Mouse (Mus musculus): ENCODE data around the gene Acadm. TPM values are rescaled to one million over a fixed set of nuclear protein-coding genes. Genes with fewer than 3 reads are reported as not detected.

The Acadm gene
- polyA plus RNA-seq, 2 experiments = 65.3 to 78.2 TPM

DNA sequence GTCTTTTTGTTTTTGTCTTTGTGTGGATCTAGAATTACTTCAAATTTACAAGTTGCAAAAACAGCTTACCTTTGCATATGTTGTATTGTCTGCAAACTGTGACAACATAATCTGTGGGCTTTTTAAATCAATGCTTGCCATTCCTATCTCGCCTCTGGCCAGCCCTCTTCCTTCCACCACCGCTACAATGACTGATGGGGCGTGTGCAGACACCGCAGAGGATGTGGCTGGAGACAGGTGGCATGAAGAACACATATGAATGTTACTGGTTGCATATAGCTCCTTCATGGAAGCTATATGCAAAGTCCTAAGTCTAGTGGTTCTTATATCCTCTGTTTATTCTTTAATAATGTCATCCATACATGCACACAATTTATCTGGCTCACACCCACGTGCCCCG lies 47.2 kb downstream of the Acadm start:
- 75% methylated on average over 6 of the region's 6 CpGs for WGBS
- Histone ChIP-seq H3K27me3 (ENCODE audit: control insufficient read depth, insufficient read depth, low read length) (no peaks in the 10 kb centered on the region), H3K4me1 (ENCODE audit: control insufficient read depth, insufficient read depth, low read length) (no peaks in the 10 kb centered on the region), H3K9ac (ENCODE audit: low read depth, low read length, severe bottlenecking) (no peak overlapping the region), H3K4me3 (replicated peaks; ENCODE audit: low read length) (no peak overlapping the region), H3K27ac (replicated peaks; ENCODE audit: low read depth, low read length) (no peak overlapping the region), H3K4me2 (replicated peaks; ENCODE audit: low read depth, low read length, severe bottlenecking) (no peak overlapping the region), H3K9me3 (ENCODE audit: control insufficient read depth, low read length) (no peaks in the 10 kb centered on the region), H3K36me3 (ENCODE audit: control insufficient read depth, insufficient read depth, low read length) (no peaks in the 10 kb centered on the region)
- no peak for ATAC-seq (ENCODE audit: low FRiP score, low read depth)
- no peak for DNase-seq (ENCODE audit: low spot score)
- TF ChIP-seq POLR2A (IDR thresholded peaks at IDR 0.05; ENCODE audit: borderline replicate concordance, extremely low read depth, insufficient read depth, insufficient read length) = no peak

DNA sequence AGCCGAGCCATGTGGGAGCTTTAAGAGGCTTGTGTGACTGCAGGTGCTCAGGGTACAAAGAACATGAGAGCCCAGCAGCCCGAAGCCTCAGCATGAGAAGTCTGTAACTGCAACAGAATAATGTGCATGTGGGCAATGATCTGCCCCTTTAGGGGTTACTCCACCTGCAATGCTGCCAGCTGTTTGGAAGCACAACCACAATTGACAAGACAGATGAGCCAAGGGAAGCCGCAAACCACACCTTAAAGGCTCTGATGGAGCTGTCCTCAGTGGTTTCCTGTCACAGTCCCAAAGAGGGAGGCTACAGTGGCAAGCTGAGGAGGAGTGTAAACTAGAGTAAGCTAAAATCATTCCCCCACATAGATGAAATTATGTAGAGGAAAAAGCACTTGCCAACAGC lies 49.0 kb downstream of the Acadm start:
- Histone ChIP-seq H3K36me3 (ENCODE audit: control insufficient read depth, insufficient read depth, low read length) (no peaks in the 10 kb centered on the region), H3K4me3 (replicated peaks; ENCODE audit: low read length) (no peak overlapping the region), H3K4me2 (replicated peaks; ENCODE audit: low read depth, low read length, severe bottlenecking) (no peak overlapping the region), H3K9me3 (ENCODE audit: control insufficient read depth, low read length) (no peaks in the 10 kb centered on the region), H3K27ac (replicated peaks; ENCODE audit: low read depth, low read length) (no peak overlapping the region), H3K9ac (ENCODE audit: low read depth, low read length, severe bottlenecking) (no peak overlapping the region), H3K27me3 (ENCODE audit: control insufficient read depth, insufficient read depth, low read length) (no peaks in the 10 kb centered on the region), H3K4me1 (ENCODE audit: control insufficient read depth, insufficient read depth, low read length) (no peaks in the 10 kb centered on the region)
- WGBS = 69% methylated on average over 3 of the region's 3 CpGs
- TF ChIP-seq POLR2A (IDR thresholded peaks at IDR 0.05; ENCODE audit: borderline replicate concordance, extremely low read depth, insufficient read depth, insufficient read length) = no peak
- ATAC-seq (ENCODE audit: low FRiP score, low read depth) (no peak), DNase-seq (ENCODE audit: low spot score) (no peak)

DNA sequence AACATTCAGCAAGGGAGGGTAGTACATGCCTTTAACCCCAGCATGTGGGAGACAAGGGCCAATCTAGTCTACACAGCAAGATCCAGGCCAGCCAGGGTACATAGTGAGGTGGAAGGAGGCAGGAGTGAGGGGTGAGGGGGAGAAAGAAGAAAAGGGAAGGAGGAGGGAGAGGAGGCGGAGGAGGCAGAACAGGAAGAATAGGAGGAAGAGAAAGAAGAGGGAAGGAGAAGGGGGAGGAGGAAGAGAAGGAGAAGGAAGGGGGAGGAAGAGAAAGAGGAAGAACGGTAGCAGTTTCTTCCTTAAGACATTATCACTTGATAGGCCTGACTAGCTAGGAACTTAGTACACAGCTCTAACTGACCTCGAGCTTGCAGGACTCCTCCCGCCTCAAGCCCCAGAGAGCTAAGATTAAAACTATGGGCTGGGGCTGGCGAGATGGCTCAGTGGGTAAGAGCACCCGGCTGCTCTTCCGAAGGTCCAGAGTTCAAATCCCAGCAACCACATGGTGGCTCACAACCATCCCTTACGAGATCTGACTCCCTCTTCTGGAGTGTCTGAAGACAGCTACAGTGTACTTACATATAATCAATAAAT lies 55.1 kb downstream of the Acadm start:
- no peaks in the 10 kb centered on the region for H3K4me1 ChIP-seq (ENCODE audit: control insufficient read depth, insufficient read depth, low read length)
- no peak overlapping the region for H3K9ac ChIP-seq (ENCODE audit: low read depth, low read length, severe bottlenecking)
- no peak overlapping the region for H3K4me2 ChIP-seq (replicated peaks; ENCODE audit: low read depth, low read length, severe bottlenecking)
- DNase-seq (ENCODE audit: low spot score) = no peak
- H3K27me3 ChIP-seq (ENCODE audit: control insufficient read depth, insufficient read depth, low read length) = no peaks in the 10 kb centered on the region
- no peak for TF ChIP-seq POLR2A (IDR thresholded peaks at IDR 0.05; ENCODE audit: borderline replicate concordance, extremely low read depth, insufficient read depth, insufficient read length)
- H3K36me3 ChIP-seq (ENCODE audit: control insufficient read depth, insufficient read depth, low read length) = no peaks in the 10 kb centered on the region
- H3K9me3 ChIP-seq (ENCODE audit: control insufficient read depth, low read length) = no peaks in the 10 kb centered on the region
- no peak overlapping the region for H3K4me3 ChIP-seq (replicated peaks; ENCODE audit: low read length)
- no peak for ATAC-seq (ENCODE audit: low FRiP score, low read depth)
- no peak overlapping the region for H3K27ac ChIP-seq (replicated peaks; ENCODE audit: low read depth, low read length)
- WGBS = 79% methylated on average over 7 of the region's 8 CpGs

DNA sequence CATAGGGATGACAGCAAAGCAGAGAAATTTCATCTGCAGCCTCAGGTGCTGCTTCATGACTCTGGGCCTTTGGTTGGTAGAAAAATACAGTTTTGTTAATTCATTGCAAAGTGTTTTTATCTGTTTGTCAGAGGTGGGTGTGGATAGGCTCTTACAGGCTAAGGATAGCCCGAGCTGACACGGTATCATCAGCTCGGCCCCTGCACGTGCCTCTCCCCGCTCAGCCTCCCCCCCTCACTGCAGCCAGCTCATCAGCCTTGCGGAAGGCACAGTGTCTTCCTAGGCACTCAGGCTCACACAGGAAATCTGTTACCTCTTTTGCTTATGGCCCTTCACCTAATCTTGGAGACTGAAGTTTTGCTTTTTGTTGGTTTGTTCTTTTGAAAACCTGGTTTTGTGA lies 56.3 kb downstream of the Acadm start:
- no peak for ATAC-seq (ENCODE audit: low FRiP score, low read depth)
- no peak overlapping the region for H3K4me2 ChIP-seq (replicated peaks; ENCODE audit: low read depth, low read length, severe bottlenecking)
- H3K9ac ChIP-seq (ENCODE audit: low read depth, low read length, severe bottlenecking) = no peak overlapping the region
- TF ChIP-seq POLR2A (IDR thresholded peaks at IDR 0.05; ENCODE audit: borderline replicate concordance, extremely low read depth, insufficient read depth, insufficient read length) = no peak
- no peak overlapping the region for H3K4me3 ChIP-seq (replicated peaks; ENCODE audit: low read length)
- no peaks in the 10 kb centered on the region for H3K27me3 ChIP-seq (ENCODE audit: control insufficient read depth, insufficient read depth, low read length)
- H3K36me3 ChIP-seq (ENCODE audit: control insufficient read depth, insufficient read depth, low read length) = no peaks in the 10 kb centered on the region
- 71% methylated on average over 6 of the region's 6 CpGs for WGBS
- H3K9me3 ChIP-seq (ENCODE audit: control insufficient read depth, low read length) = no peaks in the 10 kb centered on the region
- no peaks in the 10 kb centered on the region for H3K4me1 ChIP-seq (ENCODE audit: control insufficient read depth, insufficient read depth, low read length)
- no peak for DNase-seq (ENCODE audit: low spot score)
- H3K27ac ChIP-seq (replicated peaks; ENCODE audit: low read depth, low read length) = no peak overlapping the region

DNA sequence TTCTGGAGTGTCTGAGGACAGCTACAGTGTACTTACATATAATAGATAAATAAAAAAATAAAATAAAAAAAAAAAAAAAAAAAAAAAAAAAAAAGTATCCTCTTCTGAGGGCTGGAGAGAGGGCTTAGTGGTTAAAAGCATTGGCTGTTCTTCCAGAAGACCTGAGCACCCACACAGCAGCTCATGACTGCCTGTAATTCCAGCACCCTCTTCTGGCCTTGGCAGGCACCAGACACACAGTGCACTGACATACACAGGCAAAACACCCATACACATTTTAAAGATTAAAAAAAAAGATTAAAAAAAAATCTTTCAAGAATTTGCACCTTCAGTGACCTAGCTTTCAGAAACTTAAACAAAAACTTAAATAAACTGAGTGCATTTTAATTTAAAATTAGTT lies 58.1 kb downstream of the Acadm start:
- Histone ChIP-seq H3K9ac (ENCODE audit: low read depth, low read length, severe bottlenecking) (no peak overlapping the region), H3K27ac (replicated peaks; ENCODE audit: low read depth, low read length) (no peak overlapping the region), H3K9me3 (ENCODE audit: control insufficient read depth, low read length) (no peaks in the 10 kb centered on the region), H3K36me3 (ENCODE audit: control insufficient read depth, insufficient read depth, low read length) (no peaks in the 10 kb centered on the region), H3K4me1 (ENCODE audit: control insufficient read depth, insufficient read depth, low read length) (no peaks in the 10 kb centered on the region), H3K4me3 (replicated peaks; ENCODE audit: low read length) (no peak overlapping the region), H3K27me3 (ENCODE audit: control insufficient read depth, insufficient read depth, low read length) (no peaks in the 10 kb centered on the region), H3K4me2 (replicated peaks; ENCODE audit: low read depth, low read length, severe bottlenecking) (no peak overlapping the region)
- TF ChIP-seq POLR2A (IDR thresholded peaks at IDR 0.05; ENCODE audit: borderline replicate concordance, extremely low read depth, insufficient read depth, insufficient read length) = no peak
- DNase-seq (ENCODE audit: low spot score) (no peak), ATAC-seq (ENCODE audit: low FRiP score, low read depth) (no peak)

Other genes with a start within 250 kb of the Acadm start
- gene St6galnac3, start 219.5 kb downstream of the Acadm start, polyA plus RNA-seq (2012; rRNA removed) = 20.7 and 21.3 TPM in 2 replicates
- 36.0 and 49.5 TPM in 2 replicates for gene St6galnac3, start 219.5 kb downstream of the Acadm start, polyA plus RNA-seq (2014; fragmentation: Nextera tagmentation; extraction: Ambion mirVana)
- gene Asb17, start 100.4 kb downstream of the Acadm start, polyA plus RNA-seq (2012; rRNA removed) = 0.24 and 0.41 TPM in 2 replicates
- 1.2 and 1.4 TPM in 2 replicates for gene Asb17, start 100.4 kb downstream of the Acadm start, polyA plus RNA-seq (2014; fragmentation: Nextera tagmentation; extraction: Ambion mirVana)
- 0.10 and 0.11 TPM in 2 replicates for gene Msh4, start 38.5 kb downstream of the Acadm start, polyA plus RNA-seq (2012; rRNA removed)
- 0.17 TPM in 1 of 2 replicates, not detected in the other for gene Msh4, start 38.5 kb downstream of the Acadm start, polyA plus RNA-seq (2014; fragmentation: Nextera tagmentation; extraction: Ambion mirVana)
- gene Rabggtb, start 31.6 kb downstream of the Acadm start, polyA plus RNA-seq (2012; rRNA removed) = 114 and 115 TPM in 2 replicates
- gene Rabggtb, start 31.6 kb downstream of the Acadm start, polyA plus RNA-seq (2014; fragmentation: Nextera tagmentation; extraction: Ambion mirVana) = 48.2 and 50.7 TPM in 2 replicates
- gene Slc44a5, start 28.8 kb upstream of the Acadm start, polyA plus RNA-seq (2012; rRNA removed) = 2.8 and 3.2 TPM in 2 replicates
- 1.5 and 1.6 TPM in 2 replicates for gene Slc44a5, start 28.8 kb upstream of the Acadm start, polyA plus RNA-seq (2014; fragmentation: Nextera tagmentation; extraction: Ambion mirVana)